Mouse (Mus musculus) frontal cortex, postnatal 10 days (tissue): ENCODE measurements around the gene Agtpbp1.
A peak's percentile ranks its signal among the peaks of the same experiment; 100 is the strongest.
"Not testable (repeated sequence)": the region's sequence is repeated elsewhere in the genome, so short reads cannot be mapped to it uniquely, and the experiment has no call there.

Experiments used
- DNase-seq, 2 experiments: peaks; one replicate each; pipeline ENCODE4 v3.0.0; 2022; ENCODE audit warnings: low spot score in 2 of 2, mixed read lengths in 1 of 2

Agtpbp1 gene

GRCm38 (mm10) chr13:59481484-59481855 is 103.6 kb downstream of the Agtpbp1 start:
- DNase-seq = no peak

GRCm38 (mm10) chr13:59480599-59481483 is 104.2 kb downstream of the Agtpbp1 start:
- no peak for DNase-seq

GRCm38 (mm10) chr13:59477928-59478327 is 107.1 kb downstream of the Agtpbp1 start:
- not testable (repeated sequence) for DNase-seq

GRCm38 (mm10) chr13:59477451-59477850 is 107.6 kb downstream of the Agtpbp1 start:
- no peak for DNase-seq

GRCm38 (mm10) chr13:59474973-59475372 is 110.1 kb downstream of the Agtpbp1 start:
- DNase-seq = no peak

- DNase-seq = no peak
Measured at GRCm38 (mm10) chr13:59473341-59473740, 111.7 kb downstream of the Agtpbp1 start.

GRCm38 (mm10) chr13:59472222-59472621 is 112.8 kb downstream of the Agtpbp1 start:
- DNase-seq = no peak

GRCm38 (mm10) chr13:59469701-59470100 is 115.3 kb downstream of the Agtpbp1 start:
- no peak for DNase-seq

- DNase-seq = no peak
Measured at GRCm38 (mm10) chr13:59468181-59468802, 116.7 kb downstream of the Agtpbp1 start.

GRCm38 (mm10) chr13:59467591-59467990 is 117.4 kb downstream of the Agtpbp1 start:
- DNase-seq = peak; percentile 48 to 53

GRCm38 (mm10) chr13:59460958-59461357 is 124.1 kb downstream of the Agtpbp1 start:
- no peak for DNase-seq

- DNase-seq = no peak
Measured at GRCm38 (mm10) chr13:59456203-59456602, 128.8 kb downstream of the Agtpbp1 start.

GRCm38 (mm10) chr13:59454001-59454785 is 130.8 kb downstream of the Agtpbp1 start:
- DNase-seq = no peak

- no peak for DNase-seq
Measured at GRCm38 (mm10) chr13:59453582-59453981, 131.4 kb downstream of the Agtpbp1 start.

- no peak for DNase-seq
Measured at GRCm38 (mm10) chr13:59453045-59453444, 132.0 kb downstream of the Agtpbp1 start.

- no peak for DNase-seq
Measured at GRCm38 (mm10) chr13:59450840-59451239, 134.2 kb downstream of the Agtpbp1 start.

- DNase-seq = no peak
Measured at GRCm38 (mm10) chr13:59447130-59447529, 137.9 kb downstream of the Agtpbp1 start.

GRCm38 (mm10) chr13:59445179-59445578 is 139.8 kb downstream of the Agtpbp1 start:
- no peak for DNase-seq

- DNase-seq = no peak
Measured at GRCm38 (mm10) chr13:59444371-59444770, 140.7 kb downstream of the Agtpbp1 start.

- DNase-seq = no peak
Measured at GRCm38 (mm10) chr13:59439683-59440082, 145.3 kb downstream of the Agtpbp1 start.

GRCm38 (mm10) chr13:59434554-59434953 is 150.5 kb downstream of the Agtpbp1 start:
- no peak for DNase-seq
